8 mouse cellular contexts compared by ENCODE assay signal in the genomic region with DNA sequence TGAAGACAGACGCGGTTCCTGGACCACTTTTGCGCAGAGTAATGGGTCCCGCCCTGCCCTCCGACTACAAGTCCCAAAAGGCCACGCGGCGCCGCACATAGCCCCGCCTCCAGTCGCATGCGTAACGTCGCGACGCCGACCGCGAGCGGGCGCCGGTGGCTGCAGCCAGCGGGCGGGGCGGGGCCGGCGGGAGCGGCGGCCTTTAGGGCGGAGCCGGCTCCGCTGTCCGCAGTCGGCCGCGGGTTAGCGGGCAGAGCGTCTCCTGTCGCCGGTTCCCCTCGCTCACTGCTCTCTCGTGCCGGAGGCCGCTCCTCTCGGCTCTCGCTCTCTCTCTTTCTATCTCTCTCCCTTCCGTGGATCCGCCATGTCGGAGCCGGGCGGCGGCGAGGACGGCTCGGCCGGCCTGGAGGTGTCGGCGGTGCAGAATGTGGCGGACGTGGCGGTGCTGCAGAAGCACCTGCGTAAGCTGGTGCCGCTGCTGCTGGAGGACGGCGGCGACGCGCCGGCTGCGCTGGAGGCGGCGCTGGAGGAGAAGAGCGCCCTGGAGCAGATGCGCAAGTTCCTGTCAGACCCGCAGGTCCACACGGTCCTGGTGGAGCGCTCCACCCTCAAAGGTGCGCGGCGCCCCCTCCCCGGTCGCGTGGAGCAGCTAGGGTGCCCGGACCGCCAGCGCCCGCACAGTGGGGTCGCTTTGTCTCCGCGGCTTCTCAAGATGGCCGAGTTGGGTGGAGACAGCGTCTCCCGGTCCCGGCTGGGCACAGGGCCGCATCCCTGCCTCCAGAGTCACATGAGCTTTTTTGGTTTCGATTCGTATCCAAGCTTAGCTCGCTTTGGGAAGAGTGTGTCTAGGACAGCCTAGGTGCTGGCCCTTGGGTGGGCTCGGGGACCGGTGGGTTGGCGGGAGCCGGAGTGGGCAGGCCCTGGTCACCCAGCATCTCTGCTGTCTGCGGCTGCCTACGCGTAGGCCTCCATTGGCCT. TPM values are rescaled to one million over a fixed set of nuclear protein-coding genes. Genes with fewer than 3 reads are reported as not detected.
DNase-seq lines count a peak whose midpoint lies in the region; ATAC-seq lines count a peak whose summit lies in the region.

TSS of gene Dync1h1 (plus strand) at position 212 of the 978 bp plus-strand sequence.

- H3K27ac ChIP-seq in hindbrain, embryonic 13.5 days: peak within 1 kb of the TSS; percentile 98

- under 1% methylated on average over 103 of the region's 105 CpGs for WGBS in hindbrain, embryonic 13.5 days

- ATAC-seq in hindbrain, embryonic 13.5 days (ENCODE audit: low FRiP score): peak; percentile 95

- H3K9me3 ChIP-seq in hindbrain, embryonic 13.5 days: no peaks in the 10 kb centered on the region

- peak; percentile 96 for DNase-seq in NIH3T3 (ENCODE audit: low read depth)
- DNase-seq in cerebellum, postnatal 10 days: peak; percentile 97 to 98
- DNase-seq in frontal cortex, postnatal 14 days (ENCODE audit: low spot score in 2 of 2): peak; percentile 79 to 92
- DNase-seq in layer of hippocampus, postnatal 25 days (ENCODE audit: extremely low spot score in 1 of 2, low spot score in 1 of 2): peak; percentile 86 to 87
- peak; percentile 94 for DNase-seq in lung, postnatal 25 days (ENCODE audit: low spot score)
- DNase-seq in retina, embryonic 14.5 days (ENCODE audit: low spot score): peak; percentile 95
- DNase-seq in thymus, postnatal 4 days: peak; percentile 97

- H3K4me3 ChIP-seq in hindbrain, embryonic 13.5 days: peak within 1 kb of the TSS; percentile 99

- peak within 1 kb of the TSS; percentile 97 for H3K9ac ChIP-seq in hindbrain, embryonic 13.5 days

- peaks cover 22% of the 10 kb centered on the region for H3K27me3 ChIP-seq in hindbrain, embryonic 13.5 days

- H3K4me1 ChIP-seq in hindbrain, embryonic 13.5 days (replicated peaks): peaks cover 42% of the 10 kb centered on the region

- no peaks in the 10 kb centered on the region for H3K36me3 ChIP-seq in hindbrain, embryonic 13.5 days

- peak within 1 kb of the TSS; percentile 95 for H3K4me2 ChIP-seq in hindbrain, embryonic 13.5 days

RNA-seq across cellular contexts. Expression of gene Dync1h1, which starts in this region (rescaled TPM):
- polyA plus RNA-seq in hindbrain, embryonic 13.5 days (2015; fragmentation: Nextera tagmentation; extraction: Ambion mirVana): 82.4 and 86.8 TPM in 2 replicates
- total RNA-seq in layer of hippocampus, postnatal 25 days (2021): 100 to 1,000 TPM; 263 to 299 TPM

Comparison
In these comparisons a context has a peak if more than half of its experiments do, and no peak if none do; other contexts are left out.
1. Peak in every context shown above with its lines: DNase-seq, ATAC-seq, H3K4me3 ChIP-seq and H3K27ac ChIP-seq.